Mouse (Mus musculus) brain, embryonic 14.5 days (tissue): Measurements from ENCODE around the gene Proca1.

Source experiments
- CTCF ChIP-seq: fragments of 200-500 bp; IDR thresholded peaks from 2 replicates; pipeline ENCODE4 v1.5.1; 2012; ENCODE audit warnings: inconsistent platforms, mild to moderate bottlenecking, moderate library complexity, borderline replicate concordance; ENCODE audit not compliant: insufficient read depth, insufficient read length; ENCODE audit errors: extremely low read depth
- POLR2A ChIP-seq: fragments of 200-500 bp; IDR thresholded peaks from 2 replicates; pipeline ENCODE4 v1.6.1; 2012; ENCODE audit warnings: mild to moderate bottlenecking, inconsistent platforms, borderline replicate concordance; ENCODE audit not compliant: poor library complexity, insufficient read depth, insufficient read length, severe bottlenecking; ENCODE audit errors: extremely low read depth

DNA sequence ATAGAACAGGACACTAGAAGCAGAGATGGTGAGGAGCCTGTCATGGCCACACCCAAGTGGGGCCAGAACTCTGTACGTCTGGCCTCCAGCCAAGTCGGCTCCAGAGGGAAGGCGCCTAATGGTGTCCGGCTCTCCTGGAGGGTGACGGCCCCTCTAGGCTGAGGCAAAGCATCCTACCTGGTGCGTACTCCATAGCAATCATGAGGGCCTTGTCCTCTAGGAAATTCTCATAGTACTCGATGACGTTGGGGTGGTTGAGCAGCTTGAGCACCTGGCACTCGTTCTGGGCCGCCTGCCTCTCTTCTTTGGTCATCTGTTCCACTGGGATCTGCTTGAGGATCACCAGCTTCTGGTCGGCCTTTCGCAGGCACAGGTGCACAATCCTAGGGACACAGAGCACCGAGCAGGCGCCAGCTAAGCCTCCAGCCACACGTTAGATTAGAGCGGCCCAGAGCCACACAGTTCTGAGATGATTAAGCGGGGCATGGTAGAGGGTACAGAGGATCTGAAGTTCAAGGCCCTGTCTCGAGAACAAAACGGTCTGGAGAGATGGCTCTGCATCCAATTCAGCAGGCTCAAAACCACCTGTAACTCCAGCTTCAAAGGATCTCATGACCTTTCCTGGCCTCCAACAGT is 20.3 kb upstream of the Proca1 start:
- TF ChIP-seq CTCF (no peak), POLR2A (no peak)
